Mouse (Mus musculus): Measurements from ENCODE around the gene Gfm2.
"Not testable (repeated sequence)": the region's sequence is repeated elsewhere in the genome, so short reads cannot be mapped to it uniquely, and the experiment has no call there.

Gfm2 gene

DNA sequence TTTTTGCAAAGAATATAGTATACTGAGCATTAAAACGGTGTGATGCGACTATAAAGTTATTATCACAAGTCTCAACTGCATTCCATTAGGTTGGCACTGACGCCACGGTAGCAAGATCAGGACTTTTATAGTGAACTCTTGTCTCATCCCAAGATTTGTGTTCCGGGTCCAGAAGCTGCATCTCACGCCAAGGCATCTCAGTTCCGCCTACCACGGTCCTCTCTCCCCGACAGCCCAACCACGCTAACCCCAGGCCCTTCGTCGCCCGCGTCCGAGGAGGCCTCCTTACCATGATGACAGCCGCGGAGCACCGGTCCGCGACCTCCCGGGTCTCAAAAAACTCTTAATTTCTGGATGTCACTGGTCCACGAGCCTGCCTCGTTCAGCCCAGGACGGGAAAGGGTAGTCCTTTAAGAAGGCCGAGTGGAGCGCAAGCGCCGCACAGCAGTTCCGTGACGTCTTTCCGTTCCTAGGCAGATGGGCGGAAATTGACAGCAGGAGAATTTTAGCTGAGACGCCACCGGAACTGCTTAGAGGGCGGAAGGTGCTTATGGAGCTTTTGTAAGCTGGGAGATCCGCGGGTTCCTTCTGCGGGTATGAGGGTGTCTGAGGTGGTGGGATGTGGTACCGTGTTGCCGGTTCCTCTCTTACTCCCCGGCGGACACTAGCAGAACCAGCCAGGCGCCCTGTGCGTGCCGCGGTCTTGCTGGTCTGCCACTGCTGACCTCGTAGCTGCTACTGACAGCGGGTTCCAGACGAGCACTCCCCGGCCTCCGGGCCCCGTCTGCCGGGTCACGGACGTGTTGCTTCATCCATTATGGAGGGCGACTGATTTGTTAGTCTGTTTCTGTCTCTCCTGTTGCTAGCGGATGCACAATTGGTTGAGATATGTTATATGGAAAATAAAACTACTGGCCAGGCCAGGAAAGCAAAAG is at the start of gene Gfm2, which contains the start of gene Nsa2:
Gfm2 (plus strand) TSS at position 472 of the 935 bp plus-strand sequence.
Nsa2 (minus strand) TSS at position 472 of the 935 bp plus-strand sequence.
- DNase-seq (ENCODE audit: low read depth, low spot score), result peak; percentile 88

DNA sequence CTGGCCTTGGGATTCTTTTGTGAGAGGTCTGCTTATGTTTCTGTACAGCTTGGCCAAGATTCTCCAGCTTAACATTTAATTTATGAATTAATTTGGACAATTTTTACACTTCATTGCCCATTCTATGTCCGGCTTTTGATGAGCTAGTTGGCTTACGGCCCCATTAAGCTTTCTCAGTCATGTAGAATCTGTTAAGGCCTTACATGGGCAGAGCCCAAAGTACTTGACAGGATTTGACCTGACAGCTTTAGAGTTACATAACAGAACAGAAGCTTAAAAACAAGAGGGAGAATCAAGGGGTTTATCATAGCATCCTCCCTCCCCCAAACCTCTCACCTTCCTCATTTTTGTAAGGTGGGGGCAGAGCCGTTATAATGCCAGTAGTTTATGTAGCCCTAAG is 49.6 kb upstream of the Gfm2 start:
- DNase-seq (ENCODE audit: low read depth, low spot score), result no peak

DNA sequence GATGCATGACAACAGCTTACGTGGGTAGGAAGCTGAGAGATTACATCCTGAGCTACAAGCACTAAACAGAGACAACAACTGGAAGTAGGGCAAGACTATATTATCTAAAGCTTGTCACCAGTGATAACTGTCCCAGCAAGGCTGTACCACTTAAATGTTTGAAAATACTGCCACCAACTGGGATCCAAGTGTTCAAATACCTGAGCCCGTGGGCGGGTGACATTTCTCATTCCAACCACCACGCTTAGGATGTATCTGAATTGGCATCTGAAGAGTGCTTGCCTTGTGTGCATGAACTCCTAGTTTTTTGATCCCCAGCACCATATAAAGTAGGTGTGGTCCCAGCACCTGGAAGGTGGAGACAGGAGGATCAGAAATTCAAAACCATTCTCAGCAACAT is 42.0 kb upstream of the Gfm2 start:
- DNase-seq (ENCODE audit: low read depth, low spot score), result no peak

DNA sequence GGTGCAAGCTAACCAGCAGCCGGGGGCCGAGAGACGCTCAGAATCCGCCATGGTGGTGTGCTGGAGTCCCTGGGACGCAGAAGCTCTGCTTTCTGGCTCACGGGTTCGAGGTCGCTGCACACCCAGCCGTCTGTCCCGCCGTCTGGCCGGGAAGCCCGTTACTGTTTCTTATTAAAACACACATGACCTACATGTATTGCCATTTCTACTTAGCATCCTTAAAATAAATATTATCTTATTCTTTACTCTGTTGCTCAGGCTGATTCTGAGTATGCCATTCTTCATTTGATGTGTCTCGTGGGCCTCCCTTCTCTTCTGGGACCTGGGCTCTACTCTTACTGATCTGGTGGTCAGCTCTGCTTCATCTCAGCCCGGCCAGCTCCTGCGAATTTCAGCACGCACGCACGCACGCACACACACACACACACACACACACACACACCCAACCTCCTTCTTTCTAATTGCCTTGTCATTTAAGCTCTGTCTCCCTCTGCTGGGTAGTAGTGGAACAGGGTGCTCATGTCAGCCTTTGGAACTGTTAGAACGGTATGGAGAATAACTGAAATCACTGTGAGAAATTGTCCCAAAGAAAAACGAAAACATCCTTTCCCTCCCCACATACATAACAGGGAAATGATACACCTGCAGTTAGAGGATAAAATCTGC is 38.4 kb upstream of the Gfm2 start, which contains the start of gene Gm6169:
Gm6169 (minus strand) TSS at position 51 of the 666 bp plus-strand sequence.
- peak; percentile 21 for DNase-seq (ENCODE audit: low read depth, low spot score)

DNA sequence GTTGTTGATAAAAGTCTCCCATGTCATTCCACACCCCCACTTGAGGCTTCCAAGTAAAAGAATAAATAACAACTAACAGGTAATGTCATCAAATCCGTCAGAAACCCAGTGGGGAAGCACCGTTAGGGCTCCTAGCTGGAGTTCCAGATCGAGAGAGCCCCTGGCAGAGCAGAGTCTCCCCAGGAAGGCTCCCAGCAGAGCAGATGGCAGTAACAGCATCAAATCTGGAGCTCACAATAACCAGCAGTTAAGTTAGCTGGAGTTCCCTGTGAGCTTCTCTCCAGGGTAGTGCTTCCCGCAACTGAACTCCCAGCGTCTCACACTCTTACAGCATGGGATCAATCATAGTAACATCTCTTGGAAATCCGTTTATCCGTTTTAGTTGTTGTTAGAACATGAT is 32.7 kb upstream of the Gfm2 start:
- DNase-seq (ENCODE audit: low read depth, low spot score), result no peak

DNA sequence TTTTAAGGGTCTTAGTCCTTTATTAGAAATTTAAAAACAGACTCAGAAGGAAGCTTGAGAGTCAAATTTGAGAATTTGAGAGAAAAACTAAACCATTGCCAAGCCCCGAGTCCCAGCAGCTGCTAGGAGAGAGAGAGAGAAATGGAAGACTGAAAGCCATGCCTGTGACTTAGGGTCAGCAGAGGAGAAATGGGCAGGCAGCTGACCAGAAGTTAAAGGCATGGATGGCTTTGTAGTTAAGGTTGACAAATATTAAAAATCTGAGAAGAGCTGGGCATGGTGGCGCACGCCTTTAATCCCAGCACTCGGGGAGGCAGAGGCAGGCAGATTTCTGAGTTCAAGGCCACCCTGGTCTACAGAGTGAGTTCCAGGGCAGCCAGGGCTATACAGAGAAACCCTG is 30.0 kb upstream of the Gfm2 start:
- not testable (repeated sequence) for DNase-seq (ENCODE audit: low read depth, low spot score)

DNA sequence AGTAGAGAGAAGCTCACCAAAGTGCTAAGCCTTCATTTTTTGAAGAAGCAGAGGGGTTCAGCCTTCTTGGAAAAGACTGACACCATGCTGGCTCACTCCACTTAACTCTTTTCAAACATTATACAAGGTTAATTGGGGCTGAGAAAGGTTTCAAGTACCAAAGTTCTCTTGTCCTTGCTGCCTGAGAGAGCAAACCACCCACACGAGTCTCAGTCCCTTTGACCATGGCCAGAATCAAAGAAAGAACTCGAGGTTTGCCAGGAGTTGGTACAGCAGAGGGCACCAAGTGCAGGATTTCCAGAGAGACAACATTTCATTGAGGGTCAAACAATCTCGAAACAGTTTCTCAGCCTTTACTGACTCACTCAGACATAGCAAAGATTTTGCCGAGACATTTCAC is 28.7 kb upstream of the Gfm2 start:
- no peak for DNase-seq (ENCODE audit: low read depth, low spot score)

DNA sequence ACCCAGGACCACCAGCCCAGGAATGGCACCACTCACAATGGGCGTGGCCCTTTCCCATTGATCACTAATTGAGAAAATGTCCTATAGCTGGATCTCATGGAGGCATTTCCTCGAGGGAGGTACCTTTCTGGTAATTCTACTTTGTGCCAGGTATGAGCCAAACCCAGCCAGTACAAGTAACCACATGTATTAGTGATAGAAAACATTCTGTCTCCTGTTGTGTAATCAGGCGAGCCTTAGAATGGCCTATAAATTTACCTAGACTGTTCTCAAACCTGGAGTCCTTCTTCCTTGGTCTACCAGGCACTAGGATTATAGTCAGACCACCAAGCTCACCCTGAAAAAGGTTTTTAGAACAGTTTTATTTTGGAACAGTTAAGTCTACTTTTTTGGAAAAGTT is 16.4 kb upstream of the Gfm2 start:
- no peak for DNase-seq (ENCODE audit: low read depth, low spot score)

DNA sequence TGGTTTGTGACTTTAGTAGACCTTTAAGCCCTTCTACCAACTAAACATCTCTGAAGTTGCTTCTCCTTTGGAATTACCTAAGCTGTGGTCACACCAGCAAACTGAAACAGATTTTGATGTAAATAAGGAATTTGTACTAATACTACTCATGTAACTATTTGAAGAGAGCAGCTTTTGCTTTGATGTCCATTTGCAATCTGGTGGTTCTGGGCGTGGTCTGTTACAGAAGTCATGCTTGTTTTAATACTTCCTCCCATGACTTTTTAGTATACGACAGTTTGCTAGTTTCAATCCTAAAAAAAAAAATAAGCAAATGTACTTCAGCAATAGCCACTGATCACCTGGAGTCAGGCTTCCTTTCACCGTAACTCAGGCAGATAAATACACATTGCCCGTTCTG is 8.1 kb upstream of the Gfm2 start:
- DNase-seq (ENCODE audit: low read depth, low spot score), result not testable (repeated sequence)

DNA sequence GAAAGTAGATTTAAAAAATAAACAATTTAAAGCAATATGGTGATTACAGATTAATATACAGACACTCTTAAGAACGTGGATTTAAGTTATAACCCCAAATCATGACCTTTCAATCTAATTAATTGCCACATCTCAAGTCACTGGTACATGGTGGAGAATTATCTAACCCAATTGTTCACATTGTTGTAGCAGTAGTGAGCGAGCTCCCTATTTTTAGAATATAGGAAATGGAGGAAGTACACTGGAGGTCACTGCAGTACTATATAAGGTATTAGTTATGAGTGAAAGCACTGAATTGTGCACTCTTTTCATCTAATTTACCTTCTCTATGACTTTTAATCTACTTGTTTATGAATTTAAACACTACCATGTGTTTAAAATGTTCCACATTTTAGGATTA is 7.3 kb upstream of the Gfm2 start:
- DNase-seq (ENCODE audit: low read depth, low spot score), result not testable (repeated sequence)

DNA sequence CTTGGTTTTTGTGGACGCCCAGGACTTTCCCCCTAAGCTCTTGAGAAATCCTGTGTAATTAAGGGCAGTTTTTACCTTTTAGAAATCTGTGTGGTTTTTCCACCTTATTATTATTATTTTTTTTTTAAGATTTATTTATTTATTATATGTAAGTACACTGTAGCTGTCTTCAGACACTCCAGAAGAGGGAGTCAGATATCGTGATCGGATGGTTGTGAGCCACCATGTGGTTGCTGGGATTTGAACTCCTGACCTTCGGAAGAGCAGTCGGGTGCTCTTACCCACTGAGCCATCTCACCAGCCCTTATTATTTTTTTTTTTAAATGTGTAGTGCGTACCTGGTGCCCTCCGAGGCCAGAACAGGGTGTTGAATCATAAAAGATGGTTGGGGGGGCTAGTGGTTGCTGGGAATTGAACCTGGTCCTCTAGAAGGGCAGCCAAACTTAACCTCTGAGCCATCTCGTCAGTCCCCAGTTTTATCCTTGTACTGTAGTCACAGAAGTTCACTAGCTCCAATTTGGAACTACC is 731 bp downstream of the Gfm2 start:
- DNase-seq (ENCODE audit: low read depth, low spot score), result not testable (repeated sequence)

DNA sequence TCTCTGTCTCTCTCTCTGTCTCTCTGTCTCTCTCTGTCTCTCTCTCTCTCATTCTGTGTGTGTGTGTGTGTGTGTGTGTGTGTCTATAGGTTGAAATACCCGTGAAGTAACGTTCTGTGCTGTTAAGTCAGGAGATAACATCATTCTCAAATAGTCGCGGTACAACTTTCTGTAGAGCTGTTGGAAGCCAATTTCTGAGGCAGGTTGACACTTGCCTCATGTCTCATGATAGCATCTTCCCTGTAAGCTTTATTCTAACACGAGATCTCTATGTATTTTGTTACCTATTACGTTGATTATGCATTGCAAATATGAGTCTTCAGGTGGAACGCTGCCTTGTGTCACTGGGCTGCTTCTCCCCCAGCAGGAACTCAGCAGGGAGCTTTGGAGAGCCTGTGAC is 4.6 kb downstream of the Gfm2 start:
- DNase-seq (ENCODE audit: low read depth, low spot score), result no peak

DNA sequence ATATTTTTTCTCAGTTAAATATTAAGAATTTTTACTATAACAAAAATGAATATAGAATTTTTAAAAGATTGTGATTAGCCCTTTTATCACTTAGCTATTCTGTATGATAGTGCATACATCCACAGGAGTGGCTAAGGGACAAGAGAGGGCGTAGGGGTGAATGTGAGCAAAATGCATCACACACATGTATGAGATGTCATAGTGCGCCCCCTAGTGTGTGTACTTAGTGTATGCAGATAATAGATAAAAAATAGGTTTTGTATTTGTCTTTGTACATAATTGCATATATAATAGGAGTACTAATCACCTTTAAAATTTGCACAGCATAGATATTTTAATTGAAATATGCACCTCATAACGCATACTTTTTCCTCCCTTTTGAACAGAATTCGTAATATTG is 8.1 kb downstream of the Gfm2 start:
- peak; percentile 56 for DNase-seq (ENCODE audit: low read depth, low spot score)

DNA sequence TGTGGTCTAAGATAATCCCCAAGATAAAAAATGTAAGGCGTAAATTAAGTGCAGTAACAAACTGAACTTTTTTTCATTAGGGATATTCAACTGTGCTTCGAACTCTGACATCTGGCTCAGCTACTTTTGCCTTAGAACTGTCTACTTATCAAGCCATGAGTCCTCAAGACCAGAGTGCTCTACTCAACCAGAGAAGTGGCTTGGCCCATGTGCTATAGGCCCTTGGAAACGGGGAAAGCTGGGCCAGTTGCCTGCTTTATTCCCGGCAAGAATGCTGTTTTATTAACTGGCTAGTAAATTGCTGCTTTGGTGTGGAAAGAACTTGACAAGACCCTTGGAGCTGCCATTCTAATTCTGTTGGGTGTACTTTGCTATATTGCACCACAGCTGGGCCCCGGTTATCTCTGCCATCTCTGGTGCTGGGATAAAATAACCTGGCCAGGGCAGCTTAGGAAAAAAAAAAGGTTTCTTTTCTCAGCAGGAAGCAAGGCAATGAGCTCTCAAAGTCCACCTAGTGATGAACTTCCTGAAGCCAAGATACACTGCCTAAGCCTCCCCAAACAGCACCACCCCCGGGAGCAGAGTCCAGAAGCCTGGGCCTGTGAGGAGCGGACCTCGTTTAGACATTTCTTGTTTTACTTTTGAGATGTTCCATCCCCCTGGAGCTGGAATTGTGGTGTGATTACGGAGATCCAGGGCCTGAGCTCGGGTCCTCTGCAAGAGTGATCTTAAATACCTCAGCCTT is 38.0 kb downstream of the Gfm2 start:
- DNase-seq (ENCODE audit: low read depth, low spot score), result no peak

DNA sequence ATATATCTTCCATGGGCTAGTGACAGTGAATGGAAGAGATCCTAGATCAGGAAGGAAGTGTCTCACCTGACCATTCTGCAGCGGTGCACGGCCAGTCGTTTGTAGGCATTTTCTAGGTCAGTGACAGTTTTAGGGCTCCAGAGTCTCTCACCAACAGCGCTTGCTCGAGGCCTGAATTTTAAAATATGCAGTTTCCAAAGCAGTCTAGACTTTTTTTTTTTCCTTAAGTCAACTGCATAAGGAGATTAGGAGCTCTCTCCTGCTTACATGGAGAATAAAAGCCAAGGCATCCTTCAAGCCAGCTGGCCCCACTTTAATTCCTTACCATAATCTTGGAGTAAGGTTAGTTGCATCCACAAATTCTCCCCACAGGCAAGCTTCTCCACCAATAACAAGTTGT is 39.0 kb downstream of the Gfm2 start:
- DNase-seq (ENCODE audit: low read depth, low spot score), result no peak

DNA sequence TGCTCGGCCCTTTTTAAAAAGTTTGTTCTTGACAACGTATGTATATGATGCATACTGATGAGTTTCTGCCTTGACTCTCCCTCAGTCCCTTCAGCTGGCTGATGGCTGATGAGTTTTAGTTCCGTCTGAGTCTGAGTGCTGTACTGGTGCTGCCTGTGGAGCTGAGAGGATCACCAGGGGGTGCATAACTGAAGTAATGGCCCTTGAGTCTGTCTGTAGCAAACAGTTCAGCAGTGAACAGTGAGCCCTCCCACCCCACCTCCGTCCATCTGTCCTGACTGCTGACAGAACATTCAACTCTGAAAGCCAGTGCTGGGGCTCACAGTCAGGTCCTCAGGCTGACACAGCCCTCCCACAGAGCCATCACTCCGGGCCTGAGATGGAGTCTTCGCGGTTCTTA is 41.2 kb downstream of the Gfm2 start:
- no peak for DNase-seq (ENCODE audit: low read depth, low spot score)

DNA sequence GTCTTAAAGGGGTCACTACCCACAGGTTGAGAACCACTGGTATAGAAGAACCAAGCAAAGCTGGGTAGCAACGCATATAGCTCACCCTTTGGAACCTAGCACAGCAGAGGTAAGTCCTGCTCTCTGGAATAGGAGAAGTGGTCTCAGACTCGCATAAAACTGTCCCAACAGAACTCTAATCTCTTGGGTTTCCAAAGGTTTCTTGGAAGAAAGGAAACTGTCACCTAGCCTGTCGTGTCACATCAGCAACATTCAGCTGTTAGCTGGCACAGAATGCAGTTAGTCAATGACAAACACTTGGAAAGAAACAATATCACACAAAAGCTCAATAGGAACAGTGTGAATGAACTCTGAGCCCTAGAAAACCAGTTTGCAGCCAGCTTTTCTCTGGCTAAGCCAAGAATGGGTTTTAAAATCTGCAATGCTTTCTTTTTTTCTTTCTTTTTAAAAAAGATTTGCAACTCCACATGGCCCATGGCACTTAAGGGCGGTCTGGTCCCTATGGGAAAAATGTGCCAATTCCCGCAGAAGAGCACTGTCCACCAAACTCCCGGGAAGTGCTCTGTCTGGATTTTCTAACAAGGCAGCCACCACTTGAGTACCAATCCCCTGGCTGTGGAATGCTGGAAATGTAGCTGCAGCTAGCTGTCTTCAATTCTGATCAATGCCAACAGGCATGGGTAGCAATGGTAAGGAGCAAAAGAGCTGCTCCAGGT is 42.5 kb downstream of the Gfm2 start:
- no peak for DNase-seq (ENCODE audit: low read depth, low spot score)

DNA sequence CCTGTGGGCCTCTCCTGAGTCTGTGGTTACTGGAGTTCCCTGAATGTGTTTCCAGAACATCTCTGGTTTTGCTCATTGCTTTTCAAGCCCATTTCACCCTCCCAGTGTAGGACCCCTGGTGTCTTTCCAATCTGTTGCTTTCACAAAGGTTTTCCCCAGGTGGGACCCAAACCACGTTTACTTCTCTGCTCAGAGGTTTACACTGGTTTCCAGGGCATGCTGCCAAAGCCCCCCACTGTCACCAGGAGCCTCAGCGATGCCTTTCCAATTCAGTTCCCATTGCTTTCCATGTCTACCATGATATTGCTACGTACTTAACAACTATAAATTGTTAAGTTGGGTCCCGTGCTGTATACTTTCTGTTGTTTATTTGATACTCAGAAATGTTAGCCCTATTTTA is 45.1 kb downstream of the Gfm2 start:
- no peak for DNase-seq (ENCODE audit: low read depth, low spot score)

DNA sequence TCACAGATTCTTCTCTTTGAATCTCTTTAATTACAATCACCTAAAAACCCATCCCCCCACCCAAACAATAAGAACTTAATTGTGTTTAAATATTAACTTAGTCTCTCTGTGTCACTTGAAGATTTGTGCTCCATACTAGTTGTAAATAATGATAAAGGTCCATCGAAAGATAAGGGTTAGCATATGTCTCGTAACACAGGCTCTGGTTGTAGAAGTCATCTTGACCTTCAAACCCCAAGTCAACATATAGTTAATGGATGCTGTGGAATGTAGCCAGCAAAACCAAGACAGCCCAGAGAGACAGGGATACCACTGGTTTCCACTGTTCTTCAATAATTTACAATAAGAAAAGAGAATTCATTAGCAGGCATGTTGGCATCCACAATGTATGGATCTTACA is 46.4 kb downstream of the Gfm2 start:
- no peak for DNase-seq (ENCODE audit: low read depth, low spot score)

DNA sequence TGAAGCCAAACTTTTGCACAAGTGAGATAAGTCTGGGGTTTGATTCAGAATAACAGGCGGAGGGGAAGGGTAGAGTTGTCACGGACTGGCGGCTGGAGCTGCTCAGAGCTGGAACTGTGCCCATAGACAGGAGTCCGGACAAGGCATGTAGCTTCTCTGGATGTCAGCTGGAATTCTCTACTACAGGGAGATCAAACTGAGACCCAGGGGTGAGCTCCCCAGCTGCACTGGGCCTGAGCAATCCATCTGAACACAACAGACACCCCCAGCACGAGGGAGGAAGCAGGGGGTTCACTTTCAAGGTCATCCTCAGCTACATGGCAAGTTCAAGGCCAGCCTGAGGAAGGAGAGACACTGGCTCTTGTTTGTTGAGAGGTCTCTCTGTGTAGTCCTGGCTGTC is 46.9 kb downstream of the Gfm2 start:
- no peak for DNase-seq (ENCODE audit: low read depth, low spot score)

DNA sequence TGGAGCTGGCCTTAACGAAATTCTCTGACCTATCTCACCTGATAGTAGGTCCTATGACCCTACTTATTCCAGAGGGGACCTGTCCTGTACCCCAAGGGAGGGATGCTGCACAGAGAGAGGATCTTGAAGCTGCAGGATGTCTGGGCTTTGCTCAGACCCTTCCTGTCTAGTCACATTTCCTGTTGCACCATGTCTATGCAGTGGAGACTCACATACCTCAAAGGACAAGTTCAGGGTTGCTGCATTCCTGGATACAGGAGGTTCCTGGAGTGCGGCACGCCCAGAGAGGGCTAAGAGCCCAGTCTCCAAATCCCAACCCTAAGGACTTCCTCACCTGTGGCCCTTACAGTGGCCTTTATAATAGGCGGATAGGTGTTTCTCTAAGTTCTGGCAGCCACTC is 48.6 kb downstream of the Gfm2 start:
- DNase-seq (ENCODE audit: low read depth, low spot score), result no peak
